Mouse (Mus musculus) embryonic facial prominence, embryonic 14.5 days (tissue): Measurements from ENCODE around the gene Zfp687. TPM values are rescaled to one million over a fixed set of nuclear protein-coding genes. Genes with fewer than 3 reads are reported as not detected.
A peak's percentile ranks its signal among the peaks of the same experiment; 100 is the strongest.
"Not testable (repeated sequence)": the region's sequence is repeated elsewhere in the genome, so short reads cannot be mapped to it uniquely, and the experiment has no call there.

Experiments used
- ATAC-seq: fragments of 200-750 bp; cut with Nextera tagmentation; 2 replicates; pipeline ENCODE4 v1.8.0; 2017; ENCODE audit warnings: low read depth, moderate number of reproducible peaks, moderate TSS enrichment
- DNase-seq: peaks from one replicate; pipeline ENCODE4 v3.0.0-alpha.2; 2015; ENCODE audit warnings: low spot score
- H3K27ac ChIP-seq: fragments of 300-500 bp; sonication (generic); replicated peaks from 2 replicates; pipeline ENCODE4 v1.5.1; 2014; ENCODE audit warnings: low read depth, mild to moderate bottlenecking, low read length, moderate library complexity
- H3K27me3 ChIP-seq: fragments of 300-500 bp; sonication (generic); replicated peaks from 2 replicates; pipeline ENCODE4 v1.6.1; 2014; ENCODE audit warnings: low read length; ENCODE audit not compliant: control insufficient read depth, insufficient read depth
- H3K36me3 ChIP-seq: fragments of 300-500 bp; sonication (generic); 2 replicates; pipeline ENCODE4 v1.6.1; 2014; ENCODE audit warnings: low read length, mixed read lengths; ENCODE audit not compliant: control insufficient read depth, insufficient read depth
- H3K4me1 ChIP-seq: fragments of 300-500 bp; sonication (generic); 2 replicates; pipeline ENCODE4 v1.6.1; 2014; ENCODE audit warnings: antibody characterized with exemption, low read length; ENCODE audit not compliant: control insufficient read depth, insufficient read depth
- H3K4me2 ChIP-seq: fragments of 300-500 bp; sonication (generic); 2 replicates; pipeline ENCODE4 v1.6.1; 2014; ENCODE audit warnings: low read depth, mild to moderate bottlenecking, low read length, moderate library complexity, mixed read lengths
- H3K4me3 ChIP-seq: fragments of 300-500 bp; sonication (generic); 2 replicates; pipeline ENCODE4 v1.5.1; 2014; ENCODE audit warnings: low read depth, mild to moderate bottlenecking, low read length
- H3K9ac ChIP-seq: fragments of 300-500 bp; sonication (generic); 2 replicates; pipeline ENCODE4 v1.6.1; 2014; ENCODE audit warnings: low read depth, mild to moderate bottlenecking, low read length, moderate library complexity, mixed read lengths
- H3K9me3 ChIP-seq: fragments of 300-500 bp; sonication (generic); 2 replicates; pipeline ENCODE4 v1.6.1; 2016; ENCODE audit warnings: low read length; ENCODE audit not compliant: control insufficient read depth
- WGBS: fragments of 180-500 bp; shearing (Covaris S2); extraction: QIAGEN DNeasy Blood & Tissue Kit; methylation state at CpG from one replicate; pipeline ENCODE4 v1.1.7; 2014; 5-methylcytosine and 5-hydroxymethylcytosine counted together
- polyA plus RNA-seq: library from polyadenylated mRNA; unstranded; fragments of >200 nt; fragmentation: Nextera tagmentation; extraction: Ambion mirVana; gene quantifications from 2 replicates; pipeline ENCODE4 v1.2.1, GENCODE M21; 2014

Zfp687 gene
- polyA plus RNA-seq, 1 experiment from 2014 or later, result 17.3 TPM

- no peak overlapping the region for H3K27ac ChIP-seq
- DNase-seq (no peak), ATAC-seq (no peak)
- 87% methylated on average over 11 of the region's 11 CpGs for WGBS
- H3K4me2 ChIP-seq, result no peak overlapping the region
- peaks cover 5% of the 10 kb centered on the region for H3K4me1 ChIP-seq
- H3K9me3 ChIP-seq, result no peaks in the 10 kb centered on the region
- H3K36me3 ChIP-seq, result no peaks in the 10 kb centered on the region
- H3K9ac ChIP-seq, result no peak overlapping the region
- H3K4me3 ChIP-seq, result no peak overlapping the region
- H3K27me3 ChIP-seq, result no peaks in the 10 kb centered on the region
Observed at GRCm38 (mm10) chr3:95046462-95047057, 31.3 kb upstream of the Zfp687 start.

GRCm38 (mm10) chr3:95043251-95043650, 28.0 kb upstream of the Zfp687 start:
- Histone ChIP-seq H3K27ac (no peak overlapping the region; the same call in 1 of the 2 replicates), H3K9ac (no peak overlapping the region), H3K27me3 (no peaks in the 10 kb centered on the region), H3K36me3 (0 out of 2 replicates have a peak, but pooled peaks cover 11% of the 10 kb centered on the region), H3K4me3 (no peak overlapping the region), H3K9me3 (no peaks in the 10 kb centered on the region), H3K4me1 (peaks cover 9% of the 10 kb centered on the region), H3K4me2 (no peak overlapping the region)
- 56% methylated on average over 6 of the region's 6 CpGs for WGBS
- DNase-seq, result no peak
- no peak for ATAC-seq

DNA sequence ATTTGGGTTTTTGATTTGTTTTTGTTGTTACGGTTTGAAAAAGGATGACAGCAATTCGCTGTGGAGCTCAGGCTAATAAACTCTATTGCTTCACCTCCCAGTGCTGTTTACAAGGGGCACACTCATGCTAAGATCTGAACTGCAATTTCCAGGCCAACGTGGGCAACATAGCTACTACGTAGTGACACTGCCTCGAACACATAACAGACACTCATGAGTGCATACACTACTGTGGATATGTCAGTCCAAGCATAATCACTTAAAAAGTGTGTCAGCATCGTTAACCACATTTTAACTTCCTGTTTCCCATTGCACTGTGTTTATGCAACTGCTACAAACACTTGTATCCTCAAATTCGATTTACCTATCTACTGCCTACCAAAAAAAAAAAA, 27.6 kb upstream of the Zfp687 start:
- Histone ChIP-seq H3K9ac (peak overlapping the region; percentile 45; the same call in 1 of the 2 replicates), H3K4me2 (peak overlapping the region; percentile 51)
- 26% methylated on average over 7 of the region's 7 CpGs for WGBS

GRCm38 (mm10) chr3:95042166-95042837, 27.1 kb upstream of the Zfp687 start, which contains the start of gene Psmd4:
Gene Psmd4, minus strand, starts transcription at chr3:95042614.
- Histone ChIP-seq H3K4me3 (peak within 1 kb of the TSS; percentile 67), H3K4me2 (peak within 1 kb of the TSS; percentile 73), H3K27me3 (no peaks in the 10 kb centered on the region), H3K9me3 (no peaks in the 10 kb centered on the region), H3K36me3 (peaks cover 19% of the 10 kb centered on the region; the same call in 1 of the 2 replicates), H3K9ac (peak within 1 kb of the TSS; percentile 81), H3K27ac (peak within 1 kb of the TSS; percentile 13; the same call in 1 of the 2 replicates), H3K4me1 (peaks cover 9% of the 10 kb centered on the region)
- ATAC-seq (peak; percentile 99), DNase-seq (peak; percentile 99)
- whole genome bisulfite sequencing, result under 1% methylated on average over 27 of the region's 36 CpGs

More for the DNA sequence above, 27.6 kb upstream of the Zfp687 start:
- H3K9me3 ChIP-seq, result no peaks in the 10 kb centered on the region
- H3K27me3 ChIP-seq, result no peaks in the 10 kb centered on the region
- DNase-seq (no peak), ATAC-seq (peak; percentile 41)
- H3K36me3 ChIP-seq, result 0 out of 2 replicates have a peak, but pooled peaks cover 15% of the 10 kb centered on the region
- H3K4me1 ChIP-seq, result peaks cover 9% of the 10 kb centered on the region
- peak overlapping the region; percentile 67 for H3K4me3 ChIP-seq
- no peak overlapping the region; the same call in 1 of the 2 replicates for H3K27ac ChIP-seq

DNA sequence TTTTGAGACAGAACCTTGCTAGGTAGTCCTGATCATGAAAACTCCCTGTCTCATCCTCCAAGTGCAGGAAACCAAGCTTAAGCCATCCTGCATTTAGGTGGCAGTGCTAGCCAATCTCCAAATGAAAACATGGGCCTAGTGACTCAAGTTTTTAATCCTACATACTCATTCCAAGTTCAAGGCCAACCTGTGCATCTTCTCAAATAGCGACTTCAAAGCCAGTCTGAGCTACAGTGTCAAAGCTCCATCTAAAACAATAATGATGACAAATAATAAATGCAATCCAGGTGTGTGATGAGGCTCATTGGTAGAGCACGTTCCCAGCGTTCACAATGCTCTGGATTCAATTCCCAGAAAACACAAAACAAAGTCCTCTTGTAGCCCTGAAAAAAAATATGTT, 26.4 kb upstream of the Zfp687 start:
- 10% methylated on average over 3 of the region's 3 CpGs for WGBS

GRCm38 (mm10) chr3:95029953-95030352, 14.7 kb upstream of the Zfp687 start:
- Histone ChIP-seq H3K9me3 (no peaks in the 10 kb centered on the region), H3K27ac (no peak overlapping the region), H3K4me2 (no peak overlapping the region), H3K4me3 (no peak overlapping the region), H3K4me1 (no peaks in the 10 kb centered on the region), H3K27me3 (no peaks in the 10 kb centered on the region), H3K9ac (no peak overlapping the region), H3K36me3 (peaks cover 54% of the 10 kb centered on the region)
- ATAC-seq (no peak), DNase-seq (no peak)
- 72% methylated on average over 3 of the region's 3 CpGs for WGBS

More for the DNA sequence above, 26.4 kb upstream of the Zfp687 start:
- Histone ChIP-seq H3K4me2 (peak overlapping the region; percentile 73), H3K9ac (peak overlapping the region; percentile 81), H3K36me3 (peaks cover 24% of the 10 kb centered on the region; the same call in 1 of the 2 replicates), H3K4me3 (peak overlapping the region; percentile 67), H3K27me3 (no peaks in the 10 kb centered on the region), H3K27ac (no peak overlapping the region), H3K9me3 (no peaks in the 10 kb centered on the region), H3K4me1 (peaks cover 9% of the 10 kb centered on the region)
- ATAC-seq (no peak), DNase-seq (no peak)

GRCm38 (mm10) chr3:95029291-95029827, 14.1 kb upstream of the Zfp687 start:
- ATAC-seq, H3K4me2 ChIP-seq, H3K9me3 ChIP-seq, H3K4me1 ChIP-seq, H3K4me3 ChIP-seq, DNase-seq, H3K27me3 ChIP-seq, H3K27ac ChIP-seq, H3K9ac ChIP-seq: not testable (repeated sequence)
- WGBS, result 61% methylated on average over 3 of the region's 3 CpGs
- H3K36me3 ChIP-seq, result peaks cover 48% of the 10 kb centered on the region

GRCm38 (mm10) chr3:95028603-95029002, 13.4 kb upstream of the Zfp687 start:
- no peak overlapping the region for H3K4me3 ChIP-seq
- H3K4me1 ChIP-seq, result no peaks in the 10 kb centered on the region
- no peaks in the 10 kb centered on the region for H3K9me3 ChIP-seq
- H3K4me2 ChIP-seq, result no peak overlapping the region
- H3K27me3 ChIP-seq, result no peaks in the 10 kb centered on the region
- no peak overlapping the region for H3K9ac ChIP-seq
- H3K36me3 ChIP-seq, result peaks cover 41% of the 10 kb centered on the region
- 88% methylated on average over 3 of the region's 3 CpGs for WGBS
- ATAC-seq (no peak), DNase-seq (no peak)
- H3K27ac ChIP-seq, result no peak overlapping the region
